Mouse (Mus musculus) myocyte (in vitro differentiated cells): ENCODE data around the gene Kirrel3.

ENCODE experiments used
- POLR2A ChIP-seq: IDR thresholded peaks from one replicate; pipeline ENCODE4 v1.6.1; 2011; ENCODE audit warnings: low read depth, mild to moderate bottlenecking, control low read depth, moderate library complexity; ENCODE audit not compliant: insufficient read length
- USF1 ChIP-seq: IDR thresholded peaks from one replicate; pipeline ENCODE4 v1.6.1; 2011; ENCODE audit warnings: low read depth, mild to moderate bottlenecking, control low read depth, moderate library complexity

- TF ChIP-seq POLR2A = no peak
- no peak for TF ChIP-seq USF1
Measured at GRCm38 (mm10) chr9:35059881-35060280, 574.2 kb downstream of the Kirrel3 start.
